Mouse (Mus musculus): ENCODE measurements around the gene Samd10. TPM values are rescaled to one million over a fixed set of nuclear protein-coding genes. Genes with fewer than 3 reads are reported as not detected.
A peak's percentile ranks its signal among the peaks of the same experiment; 100 is the strongest.

Gene Samd10
- 22.4 TPM for polyA plus RNA-seq (2021)

GRCm38 (mm10) chr2:181598454-181599351 is at the start of gene Samd10:
Samd10 (minus strand) TSS chr2:181599212.
- H3K27me3 ChIP-seq: no peaks in the 10 kb centered on the region
- CTCF ChIA-PET: interaction anchor here (0.6 to 1.3 kb wide), 3 partner anchors 76 to 187 kb away, joined by 3 to 4 read pairs (median 4); no protein-coding TSS in a partner anchor
- no peak for TF ChIP-seq CTCF (IDR thresholded peaks at IDR 0.05)
- ATAC-seq (peak; percentile 27), DNase-seq (ENCODE audit: low read depth, low spot score) (no peak)
- POLR2A ChIA-PET: no interaction called here
- in situ Hi-C loops (cut with MboI; ENCODE audit: low pct_unique_long_range_greater_than_20kb): loop anchor here (25.0 kb wide), 1 partner anchor 1386 kb away; no protein-coding TSS in a partner anchor

- ChIA-PET POLR2A (no interaction called here), CTCF (interaction anchor here (0.8 to 8.2 kb wide), 4 partner anchors 13 to 31 kb away, joined by 3 to 83 read pairs (median 7); no protein-coding TSS in a partner anchor)
- ATAC-seq (no peak), DNase-seq (ENCODE audit: low read depth, low spot score) (no peak)
- H3K27me3 ChIP-seq: no peaks in the 10 kb centered on the region
- no peak for TF ChIP-seq CTCF (IDR thresholded peaks at IDR 0.05)
- in situ Hi-C loops (cut with MboI; ENCODE audit: low pct_unique_long_range_greater_than_20kb): no loop called here
Observed at GRCm38 (mm10) chr2:181646626-181647472, 47.8 kb upstream of the Samd10 start.

GRCm38 (mm10) chr2:181645666-181646065 is 46.7 kb upstream of the Samd10 start:
- ATAC-seq: no peak
- POLR2A ChIA-PET: no interaction called here
- CTCF ChIA-PET: interaction anchor here (1.2 to 8.2 kb wide), 5 partner anchors 13 to 32 kb away, joined by 3 to 83 read pairs (median 11); no protein-coding TSS in a partner anchor

GRCm38 (mm10) chr2:181644361-181644760 is 45.3 kb upstream of the Samd10 start:
- no peak for ATAC-seq
- in situ Hi-C loops (cut with MboI; ENCODE audit: low pct_unique_long_range_greater_than_20kb): loop anchor here (5.0 kb wide), 1 partner anchor 33 kb away; no protein-coding TSS in a partner anchor
- no peaks in the 10 kb centered on the region for H3K27me3 ChIP-seq
- peak; percentile 9 for DNase-seq (ENCODE audit: low read depth, low spot score)
- CTCF ChIA-PET: interaction anchor here (0.8 to 8.2 kb wide), 10 partner anchors 9 to 34 kb away, joined by 3 to 83 read pairs (median 6); no protein-coding TSS in a partner anchor
- TF ChIP-seq CTCF (IDR thresholded peaks at IDR 0.05): peak; percentile 89
- POLR2A ChIA-PET: no interaction called here

More at GRCm38 (mm10) chr2:181645666-181646065, 46.7 kb upstream of the Samd10 start:
- in situ Hi-C loops (cut with MboI; ENCODE audit: low pct_unique_long_range_greater_than_20kb): no loop called here
- no peaks in the 10 kb centered on the region for H3K27me3 ChIP-seq
- no peak for TF ChIP-seq CTCF (IDR thresholded peaks at IDR 0.05)
- DNase-seq (ENCODE audit: low read depth, low spot score): no peak

- no peak for ATAC-seq
- DNase-seq (ENCODE audit: low read depth, low spot score): no peak
- no peaks in the 10 kb centered on the region for H3K27me3 ChIP-seq
- TF ChIP-seq CTCF (IDR thresholded peaks at IDR 0.05): no peak
- ChIA-PET CTCF (interaction anchor here (1.1 to 4.0 kb wide), 7 partner anchors 8 to 45 kb away, joined by 3 to 18 read pairs (median 4); no protein-coding TSS in a partner anchor), POLR2A (no interaction called here)
- in situ Hi-C loops (cut with MboI; ENCODE audit: low pct_unique_long_range_greater_than_20kb): no loop called here
Observed at GRCm38 (mm10) chr2:181635865-181636264, 36.9 kb upstream of the Samd10 start.

GRCm38 (mm10) chr2:181632624-181633023 is 33.6 kb upstream of the Samd10 start:
- TF ChIP-seq CTCF (IDR thresholded peaks at IDR 0.05): no peak
- no peak for DNase-seq (ENCODE audit: low read depth, low spot score)
- in situ Hi-C loops (cut with MboI; ENCODE audit: low pct_unique_long_range_greater_than_20kb): no loop called here
- no peaks in the 10 kb centered on the region for H3K27me3 ChIP-seq
- CTCF ChIA-PET: interaction anchor here (0.7 to 2.2 kb wide), 3 partner anchors 11 to 46 kb away, joined by 3 to 15 read pairs (median 5); no protein-coding TSS in a partner anchor
- ATAC-seq: no peak
- POLR2A ChIA-PET: no interaction called here

GRCm38 (mm10) chr2:181628471-181628870 is 29.5 kb upstream of the Samd10 start:
- no peaks in the 10 kb centered on the region for H3K27me3 ChIP-seq
- DNase-seq (ENCODE audit: low read depth, low spot score) (no peak), ATAC-seq (no peak)
- CTCF ChIA-PET: interaction anchor here (1.1 kb wide), 1 partner anchor 12 kb away, joined by 3 read pairs; no protein-coding TSS in a partner anchor
- in situ Hi-C loops (cut with MboI; ENCODE audit: low pct_unique_long_range_greater_than_20kb): no loop called here
- POLR2A ChIA-PET: no interaction called here
- no peak for TF ChIP-seq CTCF (IDR thresholded peaks at IDR 0.05)

GRCm38 (mm10) chr2:181623401-181623800 is 24.4 kb upstream of the Samd10 start:
- in situ Hi-C loops (cut with MboI; ENCODE audit: low pct_unique_long_range_greater_than_20kb): no loop called here
- no peaks in the 10 kb centered on the region for H3K27me3 ChIP-seq
- POLR2A ChIA-PET: no interaction called here
- ATAC-seq (no peak), DNase-seq (ENCODE audit: low read depth, low spot score) (no peak)
- peak; percentile 63 for TF ChIP-seq CTCF (IDR thresholded peaks at IDR 0.05)
- CTCF ChIA-PET: interaction anchor here (1.3 to 3.1 kb wide), 3 partner anchors 12 to 55 kb away, joined by 3 to 11 read pairs (median 4); no protein-coding TSS in a partner anchor

GRCm38 (mm10) chr2:181618761-181619495 is 19.9 kb upstream of the Samd10 start:
- ATAC-seq: no peak
- ChIA-PET CTCF (interaction anchor here (0.8 to 1.0 kb wide), 2 partner anchors 16 to 60 kb away, joined by 3 read pairs; no protein-coding TSS in a partner anchor), POLR2A (no interaction called here)
- no peak for DNase-seq (ENCODE audit: low read depth, low spot score)
- in situ Hi-C loops (cut with MboI; ENCODE audit: low pct_unique_long_range_greater_than_20kb): no loop called here
- TF ChIP-seq CTCF (IDR thresholded peaks at IDR 0.05): no peak
- no peaks in the 10 kb centered on the region for H3K27me3 ChIP-seq

All from Patski (cell line).